Mouse (Mus musculus) G1E-ER4 (cell line): ENCODE results near the gene Dio1. TPM values are rescaled to one million over a fixed set of nuclear protein-coding genes. Genes with fewer than 3 reads are reported as not detected.

Experiments
- GATA1 ChIP-seq: IDR thresholded peaks from one replicate; pipeline ENCODE4 v1.8.0; 2012; ENCODE audit warnings: low read length, inconsistent platforms
- polyA plus RNA-seq: library from polyadenylated mRNA; stranded (reverse); fragments of >175 nt; gene quantifications from 2 replicates; pipeline ENCODE4 v1.2.3, GENCODE M21; 2012

The Dio1 gene
- polyA plus RNA-seq, 1 experiment: not detected

DNA sequence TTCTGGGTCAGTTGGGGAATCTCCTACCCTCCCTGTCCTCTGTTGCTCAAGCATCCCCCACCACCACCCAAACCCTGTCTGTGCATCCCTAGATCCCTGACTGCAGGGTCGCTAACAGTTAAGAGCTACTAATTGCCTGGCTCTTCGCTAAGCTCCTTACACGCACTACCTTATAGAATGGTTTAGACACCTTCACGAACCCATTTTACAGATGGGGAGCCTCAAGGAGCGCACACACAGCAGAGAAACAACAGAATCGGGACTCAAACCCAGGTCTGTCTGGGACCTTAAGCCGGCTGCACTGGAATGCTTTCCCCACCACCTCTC lies 7.5 kb upstream of the Dio1 start:
- no peak for TF ChIP-seq GATA1

DNA sequence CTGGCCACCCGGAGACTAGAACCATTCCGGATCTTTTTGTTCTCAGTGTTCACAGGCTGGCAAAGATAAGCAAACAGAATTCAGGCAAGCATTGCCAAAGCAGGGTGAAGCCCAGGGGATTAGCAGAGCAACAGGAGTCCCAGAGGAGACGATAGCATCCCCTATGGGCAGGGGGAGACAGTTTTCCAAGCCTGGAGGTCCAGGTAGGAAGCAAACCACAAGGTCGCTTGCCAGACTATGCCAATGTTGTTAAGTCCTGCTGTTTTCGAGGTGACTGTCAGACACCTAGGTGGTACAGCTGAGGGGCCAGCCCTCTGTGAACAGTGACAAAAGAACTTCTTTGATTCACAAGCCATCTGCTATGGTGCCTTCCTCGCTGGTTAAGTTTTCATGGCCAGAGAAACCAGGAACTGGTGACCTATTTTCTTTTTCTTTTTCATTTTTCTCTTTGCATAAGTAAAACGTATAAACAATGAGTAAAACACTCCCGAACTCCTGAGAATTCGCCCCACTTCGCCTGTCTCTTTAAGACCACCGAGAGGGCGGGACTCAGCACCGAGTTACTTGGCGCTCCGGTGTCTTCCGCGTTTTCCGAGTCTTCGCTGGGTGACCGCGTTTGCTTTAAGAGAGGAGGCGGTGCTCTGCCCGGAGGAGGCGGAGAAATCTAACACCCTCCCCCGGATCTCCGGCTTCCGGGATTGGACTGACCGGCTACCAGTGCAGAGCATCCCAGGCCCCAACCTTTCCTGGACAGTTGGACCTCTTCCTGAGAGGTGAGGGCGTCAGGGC lies 6.9 kb upstream of the Dio1 start, which contains the start of gene Yipf1:
Gene Yipf1 (plus strand): TSS at position 674 of the 789 bp plus-strand sequence.
- TF ChIP-seq GATA1: no peak

DNA sequence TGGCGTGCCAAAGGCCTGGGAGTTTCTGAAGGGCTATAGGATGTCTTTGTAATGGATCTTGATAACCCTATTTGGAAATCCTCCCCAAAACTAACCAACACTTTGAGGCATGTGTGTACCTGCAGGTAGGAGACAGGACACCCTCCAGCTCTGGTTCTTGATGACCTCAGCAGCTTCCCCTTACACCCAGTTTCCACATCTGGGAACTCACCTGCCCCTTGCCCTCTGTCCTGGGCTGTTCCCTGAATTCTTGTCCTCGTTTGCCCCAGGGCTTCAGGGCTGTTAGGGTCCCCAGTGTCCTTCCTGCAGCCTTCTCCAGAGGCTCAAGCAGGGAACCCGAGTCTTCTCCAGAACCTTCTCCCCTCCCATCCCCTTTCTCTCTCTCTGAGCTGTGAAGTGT lies 3.4 kb downstream of the Dio1 start:
- no peak for TF ChIP-seq GATA1

DNA sequence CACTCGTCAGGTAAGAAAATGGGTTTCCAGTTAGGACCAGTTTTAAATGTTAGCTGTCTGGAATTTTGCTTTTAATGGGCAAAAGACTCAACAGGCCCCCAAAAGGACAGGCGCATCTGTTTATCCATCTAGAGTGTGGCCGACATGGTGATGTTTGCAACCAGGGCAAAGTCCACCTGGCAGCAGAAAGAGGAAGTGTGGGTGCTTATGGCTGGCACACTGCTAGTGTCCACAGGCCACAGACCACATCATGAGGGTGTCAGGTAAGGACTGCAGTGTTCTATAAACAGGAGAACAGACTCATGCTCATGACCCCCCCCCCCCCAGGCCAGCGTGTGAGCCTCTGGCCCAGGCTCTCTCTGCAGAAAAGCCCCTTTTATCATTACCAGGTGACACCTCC lies 4.1 kb downstream of the Dio1 start:
- no peak for TF ChIP-seq GATA1

DNA sequence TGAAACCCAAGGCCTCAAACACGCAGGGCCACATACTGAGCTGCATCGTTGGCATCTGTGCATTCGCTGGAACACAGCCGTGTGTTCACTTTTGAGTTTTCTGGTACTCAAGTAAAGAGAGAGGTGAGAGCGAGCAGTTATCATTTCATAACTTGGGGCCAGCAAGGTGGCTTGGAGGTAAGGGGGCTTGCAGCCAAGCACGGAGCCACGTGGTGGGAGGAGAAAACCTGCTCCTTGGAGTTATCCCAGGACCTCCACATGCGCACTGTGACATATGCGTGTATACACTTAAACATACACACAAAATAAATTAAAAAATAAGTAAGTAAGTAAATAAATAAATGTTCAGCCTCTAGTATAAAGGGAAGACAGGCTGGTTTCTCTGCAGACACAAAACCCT lies 4.7 kb downstream of the Dio1 start:
- no peak for TF ChIP-seq GATA1

DNA sequence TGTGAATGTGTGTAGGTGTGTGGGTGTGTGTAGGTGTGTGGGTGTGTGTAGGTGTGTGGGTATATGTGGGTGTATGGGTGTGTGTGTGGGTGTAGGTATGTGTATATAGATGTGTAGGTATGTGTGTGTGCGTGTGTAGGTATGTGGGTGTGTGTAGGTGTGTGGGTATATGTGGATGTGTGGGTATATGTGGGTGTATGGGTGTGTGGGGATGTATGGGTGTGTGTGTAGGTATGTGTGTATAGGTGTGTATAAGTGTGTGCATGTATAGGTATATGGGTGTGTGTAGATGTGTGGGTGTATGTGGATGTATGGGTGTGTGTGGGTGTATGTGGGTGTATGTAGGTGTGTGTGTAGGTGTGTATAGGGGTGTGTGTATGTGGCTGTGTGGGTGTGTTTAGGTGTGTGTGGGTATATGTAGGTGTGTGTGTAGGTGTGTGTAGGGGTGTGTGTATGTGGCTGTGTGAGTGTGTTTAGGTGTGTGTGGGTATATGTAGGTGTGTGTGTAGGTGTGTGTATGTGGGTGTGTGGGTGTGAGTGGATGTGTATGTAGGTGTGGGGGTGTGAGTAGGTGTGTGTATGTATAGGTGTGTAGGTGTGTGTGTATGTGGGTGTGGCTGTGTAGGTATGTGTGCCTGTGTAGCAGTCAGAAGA lies 5.9 kb downstream of the Dio1 start:
- TF ChIP-seq GATA1: no peak

DNA sequence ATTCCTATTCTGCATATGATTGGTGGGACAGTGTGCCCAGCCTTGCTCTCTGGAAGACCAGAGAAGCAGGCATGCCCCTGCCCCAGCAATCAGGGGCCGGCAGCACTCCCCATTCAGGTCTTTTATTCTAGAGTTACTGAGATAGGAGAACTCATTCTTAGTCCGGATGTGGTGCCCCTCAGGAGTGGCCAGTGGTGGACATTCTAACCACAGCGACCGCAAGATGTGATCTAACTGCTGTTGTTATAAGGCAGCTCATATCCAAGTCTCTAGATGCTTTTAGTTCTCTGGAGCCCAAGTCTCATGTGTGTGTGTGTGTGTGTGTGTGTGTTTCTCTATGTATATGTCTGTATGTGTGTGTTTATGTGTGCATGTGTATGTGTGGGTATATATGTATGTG lies 6.6 kb downstream of the Dio1 start:
- no peak for TF ChIP-seq GATA1

DNA sequence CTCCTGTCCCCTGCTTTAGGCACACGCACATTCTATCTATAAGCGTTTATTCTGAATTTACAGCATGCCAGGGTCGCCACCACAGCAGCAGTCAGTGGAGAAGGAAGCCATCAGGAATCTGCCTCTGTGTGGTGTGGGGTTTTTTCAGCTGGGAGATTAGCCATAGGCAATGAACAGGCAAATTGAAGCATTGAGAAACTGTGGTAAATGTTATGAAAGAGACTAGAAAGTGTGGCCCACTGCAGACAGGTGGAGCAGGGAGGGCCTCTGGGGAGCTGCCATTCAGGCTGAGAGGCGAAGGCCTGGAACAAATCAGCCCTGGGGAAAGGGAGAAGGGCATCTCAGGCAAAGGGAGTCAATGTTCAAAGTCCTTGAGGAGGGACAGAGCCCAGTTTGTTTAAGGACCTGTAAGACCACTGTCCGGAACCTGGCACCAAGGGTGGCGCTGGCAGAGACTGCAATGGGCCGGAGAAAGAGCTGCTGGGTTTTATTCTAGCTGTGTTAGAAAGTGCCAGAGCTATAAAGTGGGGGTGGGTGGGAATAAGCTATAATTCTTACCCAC lies 7.1 kb downstream of the Dio1 start:
- TF ChIP-seq GATA1: no peak

DNA sequence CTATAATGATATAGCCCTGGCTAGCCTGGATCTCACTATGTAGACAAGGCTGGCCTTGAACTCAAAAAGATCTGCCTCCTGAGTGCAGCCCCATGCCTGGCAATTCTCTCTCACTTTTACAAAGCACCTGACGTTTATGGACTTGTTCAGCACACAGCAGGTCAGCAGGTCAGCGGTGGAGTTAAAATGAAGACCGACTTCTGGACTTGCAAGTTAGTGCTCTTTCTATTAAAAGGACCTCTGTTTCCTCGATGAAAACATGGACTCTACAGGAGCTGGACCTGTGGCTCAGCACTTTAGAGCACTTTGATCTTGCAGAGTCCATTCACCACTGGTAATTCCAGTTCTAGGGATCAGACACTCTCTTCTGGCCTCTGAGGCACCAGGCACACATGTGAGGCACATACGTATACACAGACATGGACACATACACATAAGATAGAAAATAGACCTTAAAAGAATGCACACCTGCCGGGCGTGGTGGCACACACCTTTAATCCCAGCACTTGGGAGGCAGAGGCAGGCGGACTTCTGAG lies 8.8 kb downstream of the Dio1 start:
- TF ChIP-seq GATA1: no peak

DNA sequence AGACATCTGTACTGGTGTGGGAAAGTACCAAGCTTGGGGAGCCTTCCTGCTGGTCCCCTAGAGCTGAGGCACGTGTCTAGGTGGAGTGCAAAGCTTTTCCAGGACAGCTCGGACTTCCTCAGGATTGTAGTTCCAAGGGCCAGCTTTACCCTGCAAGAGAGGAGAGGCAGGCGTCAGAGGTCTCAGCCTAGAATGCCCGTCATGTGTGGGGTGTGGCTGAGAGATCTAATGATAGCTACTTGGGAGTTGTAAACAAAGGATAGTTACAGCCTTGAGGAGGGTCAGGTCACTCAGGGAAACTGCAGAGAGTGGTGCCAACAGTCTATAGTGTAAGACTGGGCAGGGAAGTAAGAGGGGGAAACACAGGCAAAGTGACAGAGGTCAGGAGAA lies 14.7 kb downstream of the Dio1 start:
- TF ChIP-seq GATA1: no peak

DNA sequence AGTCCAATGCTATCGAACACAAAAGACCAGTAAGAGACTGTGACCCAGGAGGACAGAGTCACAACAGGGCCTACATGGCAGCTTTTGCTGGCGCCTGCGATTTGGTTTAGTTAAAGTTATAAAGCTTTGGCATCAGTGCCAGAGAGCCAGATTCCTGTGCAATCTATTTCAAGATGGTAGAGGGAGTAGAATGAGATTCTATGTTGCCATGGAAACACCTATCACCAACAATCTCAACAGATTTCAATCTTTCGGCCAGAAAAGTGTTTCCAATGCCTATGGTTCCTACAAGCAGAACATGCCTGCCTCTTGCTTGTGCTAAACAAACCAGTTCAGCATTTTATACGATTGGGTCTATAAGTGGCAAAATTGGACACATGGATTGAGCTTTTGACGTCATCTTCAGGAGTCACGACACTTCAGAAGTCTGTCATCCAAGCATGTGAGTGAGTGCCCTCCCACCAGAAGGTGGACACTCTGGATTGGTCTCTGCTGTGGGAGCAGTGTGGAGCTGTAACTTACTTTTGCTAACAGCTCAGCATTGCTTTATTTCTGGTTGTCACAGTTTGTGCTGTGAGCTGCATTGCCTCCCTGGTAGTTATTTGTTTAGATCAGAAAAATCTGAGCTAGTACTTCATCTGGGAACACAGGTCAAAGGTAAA lies 15.2 kb downstream of the Dio1 start:
- TF ChIP-seq GATA1: no peak

DNA sequence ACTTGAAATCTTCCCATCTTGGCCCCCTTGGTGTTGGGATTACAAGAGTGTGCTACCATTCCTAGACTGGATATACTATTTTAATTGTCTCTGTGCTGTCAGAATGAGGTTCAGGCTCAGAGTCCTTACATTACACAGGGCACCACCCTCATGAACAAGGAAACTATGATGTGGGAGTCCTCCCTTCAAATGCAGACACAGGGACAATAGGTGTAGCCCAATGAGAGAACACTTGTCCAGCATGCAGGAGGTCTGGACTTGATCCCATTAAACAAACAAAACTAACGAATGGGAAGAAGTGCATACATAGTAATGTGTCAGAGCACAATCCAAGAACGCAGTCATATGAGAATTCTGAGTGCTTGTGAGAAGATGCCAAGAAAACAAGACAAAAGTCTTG lies 19.5 kb downstream of the Dio1 start:
- TF ChIP-seq GATA1: no peak

DNA sequence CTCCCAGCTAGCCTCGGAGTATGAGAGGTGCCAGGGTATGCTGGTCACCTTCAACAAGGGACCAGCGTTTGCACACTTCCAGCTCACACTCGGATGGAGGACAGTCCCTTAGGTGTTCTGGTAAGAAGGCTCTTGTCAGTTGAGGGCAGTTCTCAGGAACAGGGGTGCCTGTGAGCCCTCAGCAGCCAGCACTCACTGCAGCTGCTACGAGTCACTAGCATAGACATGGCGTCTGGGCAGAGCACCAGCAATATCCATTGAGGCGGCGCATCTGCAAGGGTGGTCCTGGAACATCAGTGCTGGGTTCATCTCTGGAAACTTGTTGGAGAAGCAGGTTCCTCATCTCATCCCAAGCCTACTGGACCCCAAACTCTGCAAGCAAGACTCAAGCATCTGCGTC lies 20.6 kb downstream of the Dio1 start:
- TF ChIP-seq GATA1: no peak

DNA sequence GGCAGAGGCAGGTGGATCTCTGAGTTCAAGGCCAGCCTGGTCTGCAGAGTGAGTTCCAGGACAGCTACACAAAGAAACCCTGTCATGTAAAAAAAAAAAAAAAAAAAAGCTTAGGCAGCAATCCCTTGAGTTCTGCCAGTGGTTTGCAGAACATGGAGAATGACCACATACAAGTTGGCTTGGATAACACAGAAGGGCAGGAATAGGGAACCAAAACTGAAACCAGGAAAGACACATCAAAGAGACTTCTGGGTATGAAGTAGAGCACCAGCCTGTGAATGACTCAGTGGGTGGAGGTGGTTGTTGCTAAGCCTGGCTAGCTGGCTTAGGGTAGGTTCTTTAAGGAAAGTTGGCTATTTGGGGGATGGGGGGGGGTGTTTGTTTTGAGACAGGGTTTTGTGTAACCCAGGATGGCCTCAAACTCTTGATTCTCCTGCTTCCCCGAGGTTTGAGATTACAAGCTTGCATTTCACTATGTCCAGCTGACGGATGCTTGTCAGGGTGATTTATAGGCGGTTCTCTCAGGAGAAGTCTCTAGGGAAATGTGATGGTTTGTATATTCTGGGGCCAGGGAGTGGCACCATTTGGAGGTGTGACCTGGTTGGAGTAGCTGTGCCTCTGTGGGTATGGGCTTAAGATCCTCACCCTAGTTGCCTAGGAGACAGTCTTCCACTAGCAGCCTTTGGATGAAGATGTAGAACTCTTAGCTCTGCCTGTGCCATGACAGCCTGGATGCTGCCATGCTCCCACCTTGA lies 21.3 kb downstream of the Dio1 start:
- TF ChIP-seq GATA1: no peak

DNA sequence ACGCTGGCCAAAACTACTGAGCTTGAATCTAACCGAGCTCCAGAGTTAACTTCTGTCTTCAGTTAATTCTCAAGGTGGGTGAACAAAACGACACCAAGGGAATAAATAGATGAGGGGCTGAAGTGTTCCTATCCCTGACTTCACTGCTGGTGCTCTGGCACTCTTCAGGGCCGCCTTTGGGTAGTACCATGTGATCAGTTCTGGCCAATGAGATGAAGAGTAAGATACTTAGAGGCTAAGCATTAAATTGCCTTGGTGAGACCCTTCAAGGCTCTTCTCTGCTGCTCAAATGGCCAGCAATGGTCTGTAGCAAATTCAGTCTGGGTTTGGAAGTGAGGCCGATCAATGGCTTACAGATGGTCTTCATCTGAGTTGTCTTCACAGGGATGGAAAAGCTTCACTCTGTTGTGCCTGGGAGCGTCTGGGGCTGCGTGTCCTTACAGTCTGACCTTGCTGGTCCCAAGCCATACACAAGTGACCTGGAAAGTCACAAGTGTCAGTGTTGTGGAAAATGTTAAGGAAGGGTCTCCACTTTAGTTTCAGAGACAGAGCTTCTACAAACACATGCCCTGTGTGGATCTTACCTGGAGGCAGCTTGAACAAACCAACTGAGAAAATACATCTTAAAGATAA lies 26.0 kb downstream of the Dio1 start:
- no peak for TF ChIP-seq GATA1
